Mouse (Mus musculus) lung, postnatal 10 days (tissue): ENCODE data around the gene Lonp2.

Experiments
- DNase-seq: peaks from one replicate; pipeline ENCODE4 v3.0.0; 2021

The Lonp2 gene

GRCm38 (mm10) chr8:86758651-86759050 is 134.8 kb downstream of the Lonp2 start:
- no peak for DNase-seq

DNA sequence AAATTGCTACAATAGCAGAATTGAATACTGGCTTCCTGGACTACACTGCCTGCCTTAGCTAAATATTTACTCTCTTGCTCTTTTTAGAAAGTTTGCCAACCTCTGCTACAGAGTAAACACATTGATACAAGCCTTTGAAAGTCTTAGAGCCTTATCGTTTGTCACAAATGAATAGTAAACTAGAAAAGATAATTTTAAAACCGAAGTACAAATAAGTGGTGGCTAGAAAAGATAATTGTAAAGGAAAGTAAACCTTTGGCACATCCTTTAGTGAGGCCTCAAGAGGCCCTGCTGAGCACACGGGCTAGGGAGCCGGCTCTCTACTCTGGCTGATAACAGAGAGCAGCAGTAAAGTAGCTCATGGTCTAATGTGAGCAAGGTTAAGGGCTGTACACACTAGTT is 135.2 kb downstream of the Lonp2 start:
- no peak for DNase-seq

GRCm38 (mm10) chr8:86760746-86761145 is 136.9 kb downstream of the Lonp2 start:
- DNase-seq: no peak

GRCm38 (mm10) chr8:86762806-86763205 is 139.0 kb downstream of the Lonp2 start:
- DNase-seq: no peak

- DNase-seq: no peak
Observed at GRCm38 (mm10) chr8:86765155-86765554, 141.3 kb downstream of the Lonp2 start.

- DNase-seq: no peak
Observed at GRCm38 (mm10) chr8:86765669-86766068, 141.8 kb downstream of the Lonp2 start.

DNA sequence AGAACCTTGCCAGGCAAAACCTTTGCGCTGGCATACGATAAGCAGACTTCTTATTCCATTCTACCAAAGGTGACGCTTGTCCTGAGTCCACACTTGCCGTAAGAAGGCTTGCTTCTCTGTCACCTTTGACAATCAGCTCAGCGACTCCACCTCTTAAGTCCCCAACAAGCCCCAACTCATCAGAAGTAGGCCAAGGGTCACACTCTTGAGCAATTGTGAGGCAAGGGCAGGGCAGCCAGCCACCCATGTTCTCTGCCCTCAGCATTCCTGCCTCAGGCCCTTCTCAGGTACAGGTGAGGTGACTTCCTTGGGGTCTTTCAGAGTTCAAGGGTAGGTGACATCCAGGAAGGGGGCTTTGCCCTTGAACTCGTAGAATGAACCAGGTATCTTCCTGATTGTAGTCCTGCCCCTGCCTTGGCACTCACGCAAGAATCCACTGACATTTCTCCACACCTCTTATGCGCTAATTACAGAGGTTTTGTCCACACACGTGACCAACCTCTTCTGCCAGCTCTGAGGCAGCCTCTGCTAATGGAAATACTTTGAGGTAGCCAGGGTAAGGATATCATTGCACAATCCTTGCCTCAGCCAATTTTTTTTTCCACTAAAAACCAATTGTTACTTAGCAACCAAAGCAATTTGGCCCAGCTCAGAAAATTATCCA is 142.8 kb downstream of the Lonp2 start:
- peak; percentile 58 for DNase-seq

- DNase-seq: peak; percentile 81
Observed at GRCm38 (mm10) chr8:86768499-86768898, 144.7 kb downstream of the Lonp2 start.

DNA sequence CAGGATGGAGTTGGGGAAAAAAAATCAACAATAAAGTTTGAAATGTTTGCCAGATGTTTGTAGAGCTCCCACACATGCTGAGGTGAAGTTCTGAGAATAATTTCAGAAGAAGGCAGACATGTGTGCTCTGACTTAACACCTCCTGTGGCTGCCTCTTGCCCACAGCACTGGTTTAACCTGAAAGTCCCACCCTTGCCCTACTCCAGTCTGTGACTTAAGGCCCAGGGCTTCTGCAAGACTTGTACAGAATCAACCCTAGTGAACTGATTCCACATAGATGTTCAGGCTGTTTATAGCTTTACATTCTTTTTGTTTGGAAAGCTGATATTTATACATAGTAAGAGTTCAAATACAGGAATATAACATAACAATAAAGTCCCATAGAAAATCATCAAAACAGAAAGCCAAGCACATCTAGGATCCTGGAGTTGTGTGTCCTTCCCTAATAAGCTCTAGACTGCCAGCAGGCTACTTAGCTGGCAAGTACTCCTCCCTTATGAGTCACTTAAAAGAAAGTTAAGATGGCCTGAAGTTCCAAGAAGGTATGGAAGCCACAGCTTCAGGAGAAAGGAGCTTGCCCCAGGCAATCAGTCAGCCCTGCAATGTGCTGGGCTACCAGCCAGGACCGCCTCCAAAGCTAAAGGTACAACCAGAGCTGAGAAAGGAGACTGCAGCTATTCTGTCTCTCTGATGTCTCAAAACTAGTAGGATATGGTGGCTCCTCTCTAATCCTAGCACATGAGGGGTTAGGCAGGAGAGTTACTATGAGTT is 146.3 kb downstream of the Lonp2 start:
- no peak for DNase-seq
